Mouse (Mus musculus) kidney, adult 2 months (tissue): ENCODE data around the gene Cpsf3. TPM values are rescaled to one million over a fixed set of nuclear protein-coding genes. Genes with fewer than 3 reads are reported as not detected.

ENCODE experiments used
- DNase-seq: peaks from one replicate; pipeline ENCODE4 v3.0.0; 2021
- H3K27ac ChIP-seq: fragments of 200-500 bp; 2 replicates; pipeline ENCODE4 v1.5.1; 2012; ENCODE audit warnings: low read depth, low read length, control low read depth, inconsistent platforms; ENCODE audit not compliant: insufficient read depth
- H3K27me3 ChIP-seq: fragments of 200-500 bp; replicated peaks from 2 replicates; pipeline ENCODE4 v1.6.1; 2012; ENCODE audit warnings: mild to moderate bottlenecking, moderate library complexity, low read length, inconsistent platforms; ENCODE audit not compliant: control insufficient read depth, insufficient read depth
- H3K36me3 ChIP-seq: fragments of 200-500 bp; 2 replicates; pipeline ENCODE4 v1.6.1; 2012; ENCODE audit warnings: mild to moderate bottlenecking, moderate library complexity, low read length, inconsistent platforms; ENCODE audit not compliant: control insufficient read depth, insufficient read depth
- H3K4me1 ChIP-seq: fragments of 200-500 bp; 2 replicates; pipeline ENCODE4 v1.6.1; 2011; ENCODE audit warnings: low read length; ENCODE audit not compliant: control insufficient read depth, insufficient read depth
- H3K4me3 ChIP-seq: fragments of 200-500 bp; 2 replicates; pipeline ENCODE4 v1.5.1; 2011; ENCODE audit warnings: mild to moderate bottlenecking, low read depth, low read length, control low read depth; ENCODE audit not compliant: insufficient read depth
- CTCF ChIP-seq: fragments of 200-500 bp; conservative IDR thresholded peaks from 2 replicates; pipeline ENCODE4 v1.5.1; 2011; ENCODE audit warnings: low read depth, mild to moderate bottlenecking, control low read depth, low read length, moderate library complexity, mixed read lengths; ENCODE audit not compliant: insufficient read depth, insufficient read length
- POLR2A ChIP-seq: fragments of 200-500 bp; IDR thresholded peaks from one replicate; pipeline ENCODE4 v1.6.1; 2011; ENCODE audit warnings: low read depth, low read length, control low read depth
- WGBS: fragments of 180-500 bp; shearing (Covaris S2); methylation state at CpG from one replicate; pipeline ENCODE4 v1.1.7; 2018; 5-methylcytosine and 5-hydroxymethylcytosine counted together
- polyA plus RNA-seq: library from polyadenylated mRNA; depleted of rRNA; stranded (reverse); fragments of >200 nt; gene quantifications from 2 replicates; pipeline ENCODE4 v1.2.3, GENCODE M21; 2012

Gene Cpsf3
- polyA plus RNA-seq, 1 experiment = 32.1 TPM

GRCm38 (mm10) chr12:21263256-21263655 is 21.9 kb upstream of the Cpsf3 start:
- TF ChIP-seq POLR2A (no peak), CTCF (no peak)
- H3K36me3 ChIP-seq = no peaks in the 10 kb centered on the region
- no peaks in the 10 kb centered on the region for H3K27me3 ChIP-seq
- DNase-seq = no peak
- no peak overlapping the region for H3K4me3 ChIP-seq
- peak overlapping the region; percentile 61; the same call in 1 of the 2 replicates for H3K27ac ChIP-seq
- WGBS = 96% methylated on average over 5 of the region's 5 CpGs
- no peaks in the 10 kb centered on the region for H3K4me1 ChIP-seq

- Histone ChIP-seq H3K4me3 (no peak overlapping the region), H3K27ac (peak overlapping the region; percentile 87), H3K27me3 (no peaks in the 10 kb centered on the region), H3K4me1 (no peaks in the 10 kb centered on the region), H3K36me3 (no peaks in the 10 kb centered on the region)
- DNase-seq = peak; percentile 82
- 52% methylated on average over 5 of the region's 5 CpGs for WGBS
- no peak for TF ChIP-seq CTCF
- no peak for TF ChIP-seq POLR2A
Observed at GRCm38 (mm10) chr12:21264241-21264640, 20.9 kb upstream of the Cpsf3 start.

- WGBS = 56% methylated on average over 3 of the region's 3 CpGs
- Histone ChIP-seq H3K4me1 (no peaks in the 10 kb centered on the region), H3K36me3 (no peaks in the 10 kb centered on the region), H3K27me3 (no peaks in the 10 kb centered on the region), H3K4me3 (no peak overlapping the region), H3K27ac (peak overlapping the region; percentile 87)
- TF ChIP-seq POLR2A (no peak), CTCF (no peak)
- DNase-seq = no peak
Observed at GRCm38 (mm10) chr12:21264970-21265369, 20.2 kb upstream of the Cpsf3 start.

DNA sequence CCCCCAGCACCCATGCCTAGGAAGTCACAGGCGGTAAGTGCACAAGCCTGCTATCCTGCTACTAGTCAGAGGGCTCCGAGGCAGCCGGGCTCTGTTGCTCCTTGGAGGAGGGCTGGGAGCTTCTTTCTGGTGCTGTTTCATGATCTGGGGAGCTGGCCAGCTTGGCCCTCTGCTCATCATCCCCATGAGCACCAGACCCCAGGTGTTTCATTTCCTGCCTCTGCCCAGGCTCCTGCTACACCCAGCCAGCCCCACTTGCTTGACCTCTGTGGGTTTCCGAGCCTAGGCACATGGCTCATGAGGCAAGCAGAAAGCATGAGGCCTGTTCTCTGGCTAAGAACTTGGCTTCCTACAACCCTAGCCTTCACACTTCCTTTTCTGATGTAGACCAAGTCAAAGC is 19.7 kb upstream of the Cpsf3 start:
- no peak for TF ChIP-seq CTCF
- no peak for TF ChIP-seq POLR2A
- 0 out of 2 replicates have a peak, but pooled peaks cover 2% of the 10 kb centered on the region for H3K36me3 ChIP-seq

GRCm38 (mm10) chr12:21265946-21266783 is 19.0 kb upstream of the Cpsf3 start:
- TF ChIP-seq CTCF (peak; percentile 76), POLR2A (no peak)
- Histone ChIP-seq H3K36me3 (peaks cover 2% of the 10 kb centered on the region; the same call in 1 of the 2 replicates), H3K27me3 (no peaks in the 10 kb centered on the region), H3K27ac (no peak overlapping the region), H3K4me1 (no peaks in the 10 kb centered on the region), H3K4me3 (no peak overlapping the region)
- 72% methylated on average over 14 of the region's 14 CpGs for WGBS
- peak; percentile 76 for DNase-seq

More for the DNA sequence above, 19.7 kb upstream of the Cpsf3 start:
- H3K4me3 ChIP-seq = no peak overlapping the region
- no peaks in the 10 kb centered on the region for H3K4me1 ChIP-seq
- 90% methylated on average over 4 of the region's 4 CpGs for WGBS
- no peak overlapping the region for H3K27ac ChIP-seq
- DNase-seq = no peak
- no peaks in the 10 kb centered on the region for H3K27me3 ChIP-seq

- DNase-seq = no peak
- TF ChIP-seq CTCF = no peak
- no peak for TF ChIP-seq POLR2A
- peaks cover 2% of the 10 kb centered on the region; the same call in 1 of the 2 replicates for H3K36me3 ChIP-seq
- WGBS = 78% methylated on average over 2 of the region's 2 CpGs
- H3K27me3 ChIP-seq = no peaks in the 10 kb centered on the region
- no peak overlapping the region for H3K27ac ChIP-seq
- no peak overlapping the region for H3K4me3 ChIP-seq
- H3K4me1 ChIP-seq = no peaks in the 10 kb centered on the region
Observed at GRCm38 (mm10) chr12:21266784-21267098, 18.4 kb upstream of the Cpsf3 start.

- 90% methylated on average over 8 of the region's 8 CpGs for WGBS
- H3K4me3 ChIP-seq = no peak overlapping the region
- peaks cover 3% of the 10 kb centered on the region for H3K36me3 ChIP-seq
- no peak overlapping the region for H3K27ac ChIP-seq
- TF ChIP-seq CTCF (no peak), POLR2A (no peak)
- no peaks in the 10 kb centered on the region for H3K27me3 ChIP-seq
- no peak for DNase-seq
- H3K4me1 ChIP-seq = no peaks in the 10 kb centered on the region
Observed at GRCm38 (mm10) chr12:21268083-21268616, 17.0 kb upstream of the Cpsf3 start.
